Mouse (Mus musculus): ENCODE measurements around the gene Adora2a. TPM values are rescaled to one million over a fixed set of nuclear protein-coding genes. Genes with fewer than 3 reads are reported as not detected.
A peak's percentile ranks its signal among the peaks of the same experiment; 100 is the strongest.

Gene Adora2a
- polyA plus RNA-seq, 1 experiment from 2014 or later: 1.8 TPM

- Histone ChIP-seq H3K36me3 (replicated peaks) (peaks cover 4% of the 10 kb centered on the region; the same call in 1 of the 2 replicates), H3K4me3 (replicated peaks) (no peak overlapping the region), H3K27me3 (no peaks in the 10 kb centered on the region), H3K4me2 (no peak overlapping the region), H3K9me3 (replicated peaks) (no peaks in the 10 kb centered on the region), H3K4me1 (replicated peaks) (peaks cover 5% of the 10 kb centered on the region), H3K9ac (no peak overlapping the region), H3K27ac (replicated peaks) (no peak overlapping the region)
- no peak for ATAC-seq (ENCODE audit: insufficient read depth)
- 70% methylated on average over 4 of the region's 4 CpGs for WGBS (ENCODE audit: insufficient replicate concordance)
These were observed 22.3 kb upstream of the Adora2a start for GRCm38 (mm10) chr10:75294362-75294761.

GRCm38 (mm10) chr10:75294926-75295325 is 21.8 kb upstream of the Adora2a start:
- Histone ChIP-seq H3K27me3 (no peaks in the 10 kb centered on the region), H3K4me1 (replicated peaks) (peaks cover 5% of the 10 kb centered on the region), H3K4me3 (replicated peaks) (no peak overlapping the region), H3K4me2 (no peak overlapping the region), H3K36me3 (replicated peaks) (peaks cover 4% of the 10 kb centered on the region; the same call in 1 of the 2 replicates), H3K27ac (replicated peaks) (no peak overlapping the region), H3K9me3 (replicated peaks) (no peaks in the 10 kb centered on the region), H3K9ac (no peak overlapping the region)
- no peak for ATAC-seq (ENCODE audit: insufficient read depth)
- WGBS (ENCODE audit: insufficient replicate concordance): 51% methylated on average over 4 of the region's 4 CpGs

- no peak overlapping the region for H3K27ac ChIP-seq (replicated peaks)
- H3K4me3 ChIP-seq (replicated peaks): no peak overlapping the region
- H3K4me1 ChIP-seq (replicated peaks): peaks cover 27% of the 10 kb centered on the region
- WGBS (ENCODE audit: insufficient replicate concordance): 60% methylated on average over 5 of the region's 5 CpGs
- H3K4me2 ChIP-seq: no peak overlapping the region
- H3K27me3 ChIP-seq: no peaks in the 10 kb centered on the region
- H3K9ac ChIP-seq: no peak overlapping the region
- H3K36me3 ChIP-seq (replicated peaks): peaks cover 8% of the 10 kb centered on the region; the same call in 1 of the 2 replicates
- no peaks in the 10 kb centered on the region for H3K9me3 ChIP-seq (replicated peaks)
- no peak for ATAC-seq (ENCODE audit: insufficient read depth)
These were observed 18.1 kb upstream of the Adora2a start for GRCm38 (mm10) chr10:75298608-75299007.

DNA sequence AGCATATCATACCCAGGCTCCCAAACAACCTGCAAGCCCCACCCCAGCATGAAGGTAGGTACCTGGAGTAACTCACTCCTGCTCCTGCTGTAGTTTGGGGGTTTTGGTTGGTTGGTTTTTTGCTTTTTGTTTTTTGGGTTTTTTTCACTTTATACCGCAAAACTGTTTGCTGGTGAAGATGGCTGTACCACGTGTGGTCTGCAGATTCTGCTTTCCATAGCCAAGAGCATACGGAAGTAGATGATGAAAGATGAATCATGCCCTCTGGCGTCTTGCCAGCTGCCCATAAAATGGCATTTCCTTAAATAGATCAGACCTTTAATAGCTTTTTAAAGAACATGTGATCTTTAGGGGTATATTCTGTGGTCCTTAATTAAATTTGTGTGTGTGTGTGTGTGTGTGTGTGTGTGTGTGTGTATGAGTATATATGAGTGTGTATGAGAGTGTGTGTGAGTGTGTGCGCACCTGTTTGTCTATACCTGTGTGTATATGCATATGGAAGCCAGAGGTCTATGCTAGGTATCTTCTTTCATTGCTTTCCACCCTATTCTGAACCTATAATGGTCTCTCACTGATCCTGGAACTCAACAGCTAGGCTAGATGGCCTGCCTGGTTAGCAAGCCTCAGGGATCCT is 16.8 kb upstream of the Adora2a start:
- no peaks in the 10 kb centered on the region for H3K9me3 ChIP-seq (replicated peaks)
- H3K4me2 ChIP-seq: no peak overlapping the region
- H3K27ac ChIP-seq (replicated peaks): no peak overlapping the region
- no peak for ATAC-seq (ENCODE audit: insufficient read depth)
- no peaks in the 10 kb centered on the region for H3K27me3 ChIP-seq
- H3K4me1 ChIP-seq (replicated peaks): peaks cover 33% of the 10 kb centered on the region
- no peak overlapping the region for H3K4me3 ChIP-seq (replicated peaks)
- peaks cover 4% of the 10 kb centered on the region; the same call in 1 of the 2 replicates for H3K36me3 ChIP-seq (replicated peaks)
- no peak overlapping the region for H3K9ac ChIP-seq
- WGBS (ENCODE audit: insufficient replicate concordance): 54% methylated on average over 5 of the region's 5 CpGs

- H3K27ac ChIP-seq (replicated peaks): 0 out of 2 replicates have a peak overlapping the region, but pooled peaks have one; percentile 14
- no peak overlapping the region for H3K9ac ChIP-seq
- H3K27me3 ChIP-seq: no peaks in the 10 kb centered on the region
- peaks cover 7% of the 10 kb centered on the region; the same call in 1 of the 2 replicates for H3K36me3 ChIP-seq (replicated peaks)
- WGBS (ENCODE audit: insufficient replicate concordance): 37% methylated on average over 12 of the region's 12 CpGs
- no peak overlapping the region for H3K4me2 ChIP-seq
- no peak overlapping the region for H3K4me3 ChIP-seq (replicated peaks)
- peaks cover 35% of the 10 kb centered on the region for H3K4me1 ChIP-seq (replicated peaks)
- no peak for ATAC-seq (ENCODE audit: insufficient read depth)
- no peaks in the 10 kb centered on the region for H3K9me3 ChIP-seq (replicated peaks)
These were observed 15.4 kb upstream of the Adora2a start for GRCm38 (mm10) chr10:75301195-75301806.

DNA sequence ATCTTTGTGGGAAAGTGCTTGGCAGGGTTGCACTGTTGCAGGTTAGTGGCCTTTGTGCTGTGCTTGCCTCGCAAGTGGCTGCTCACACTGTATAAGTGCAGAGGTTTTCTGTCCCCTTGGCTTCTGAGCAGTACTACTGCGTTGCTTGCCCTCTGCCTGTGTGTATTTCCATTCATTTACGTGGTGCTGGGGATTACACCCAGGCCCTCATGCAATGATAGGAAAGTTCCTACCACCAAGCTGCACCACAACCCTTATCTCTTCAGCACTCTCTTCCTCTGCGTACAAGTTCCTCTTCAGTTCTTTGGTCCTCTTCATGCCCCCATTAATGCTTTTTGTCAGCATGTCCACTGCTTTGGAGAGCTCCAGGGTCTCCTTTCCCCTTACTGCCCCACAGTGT is 14.7 kb upstream of the Adora2a start:
- WGBS (ENCODE audit: insufficient replicate concordance): 4% methylated on average over 4 of the region's 4 CpGs
- H3K4me1 ChIP-seq (replicated peaks): peaks cover 39% of the 10 kb centered on the region

DNA sequence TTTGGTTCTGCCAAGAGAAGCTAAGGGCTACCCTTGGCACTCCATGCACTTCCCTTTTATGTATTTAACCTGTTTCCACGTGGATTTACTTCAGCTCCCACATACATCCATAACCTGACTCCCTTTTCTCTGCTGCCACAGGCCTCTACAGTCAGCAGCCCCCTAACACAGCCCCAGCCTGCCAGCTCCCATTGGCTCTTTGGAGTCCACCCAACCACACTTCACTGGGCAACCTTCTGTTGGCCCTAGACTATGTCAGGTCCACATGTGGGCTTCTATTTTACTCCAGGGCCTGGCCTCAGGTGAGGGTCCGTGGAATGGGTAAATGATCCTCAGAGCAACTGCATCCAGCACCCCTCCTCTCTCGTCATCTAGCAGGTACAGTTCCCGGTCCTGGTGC is 14.1 kb upstream of the Adora2a start:
- Histone ChIP-seq H3K9me3 (replicated peaks) (no peaks in the 10 kb centered on the region), H3K4me1 (replicated peaks) (peaks cover 45% of the 10 kb centered on the region), H3K36me3 (replicated peaks) (peaks cover 12% of the 10 kb centered on the region; the same call in 1 of the 2 replicates), H3K27me3 (no peaks in the 10 kb centered on the region), H3K4me2 (no peak overlapping the region), H3K4me3 (replicated peaks) (no peak overlapping the region), H3K27ac (replicated peaks) (0 out of 2 replicates have a peak overlapping the region, but pooled peaks have one; percentile 19), H3K9ac (no peak overlapping the region)
- no peak for ATAC-seq (ENCODE audit: insufficient read depth)
- WGBS (ENCODE audit: insufficient replicate concordance): 49% methylated on average over 4 of the region's 4 CpGs

More for the DNA sequence above, 14.7 kb upstream of the Adora2a start:
- no peak overlapping the region for H3K9ac ChIP-seq
- H3K4me2 ChIP-seq: no peak overlapping the region
- H3K4me3 ChIP-seq (replicated peaks): no peak overlapping the region
- peaks cover 7% of the 10 kb centered on the region; the same call in 1 of the 2 replicates for H3K36me3 ChIP-seq (replicated peaks)
- H3K27me3 ChIP-seq: no peaks in the 10 kb centered on the region
- no peaks in the 10 kb centered on the region for H3K9me3 ChIP-seq (replicated peaks)
- ATAC-seq (ENCODE audit: insufficient read depth): peak; percentile 63
- H3K27ac ChIP-seq (replicated peaks): 0 out of 2 replicates have a peak overlapping the region, but pooled peaks have one; percentile 14

GRCm38 (mm10) chr10:75303324-75304048 is 13.2 kb upstream of the Adora2a start:
- Histone ChIP-seq H3K27ac (replicated peaks) (no peak overlapping the region), H3K36me3 (replicated peaks) (peaks cover 18% of the 10 kb centered on the region), H3K9ac (no peak overlapping the region), H3K9me3 (replicated peaks) (no peaks in the 10 kb centered on the region), H3K4me2 (no peak overlapping the region), H3K4me1 (replicated peaks) (peaks cover 46% of the 10 kb centered on the region), H3K4me3 (replicated peaks) (no peak overlapping the region), H3K27me3 (no peaks in the 10 kb centered on the region)
- no peak for ATAC-seq (ENCODE audit: insufficient read depth)
- WGBS (ENCODE audit: insufficient replicate concordance): 36% methylated on average over 8 of the region's 8 CpGs

DNA sequence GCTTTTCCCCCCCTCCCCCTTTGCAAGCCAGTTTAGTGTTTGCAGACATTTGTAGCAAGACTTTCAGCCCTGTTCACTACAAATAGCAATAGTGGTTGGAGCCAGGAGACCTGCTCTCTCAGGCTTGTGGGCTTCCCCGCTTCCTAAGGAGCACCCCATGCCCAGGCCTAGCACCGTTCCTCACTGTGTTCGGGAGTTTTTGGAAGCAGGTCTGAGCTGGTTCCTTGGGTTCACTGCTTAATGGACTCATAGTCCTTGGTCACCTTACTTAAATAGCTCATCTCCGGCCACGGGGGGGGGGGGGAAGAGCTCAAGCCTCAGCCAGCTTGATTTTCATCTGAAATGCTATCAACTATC is 12.7 kb upstream of the Adora2a start:
- ATAC-seq (ENCODE audit: insufficient read depth): no peak
- no peak overlapping the region for H3K4me3 ChIP-seq (replicated peaks)
- WGBS (ENCODE audit: insufficient replicate concordance): 54% methylated on average over 5 of the region's 5 CpGs
- peaks cover 19% of the 10 kb centered on the region for H3K36me3 ChIP-seq (replicated peaks)
- H3K9me3 ChIP-seq (replicated peaks): no peaks in the 10 kb centered on the region
- peaks cover 46% of the 10 kb centered on the region for H3K4me1 ChIP-seq (replicated peaks)
- H3K27ac ChIP-seq (replicated peaks): no peak overlapping the region; the same call in 1 of the 2 replicates
- H3K9ac ChIP-seq: no peak overlapping the region
- no peak overlapping the region for H3K4me2 ChIP-seq
- H3K27me3 ChIP-seq: no peaks in the 10 kb centered on the region

GRCm38 (mm10) chr10:75304413-75304812 is 12.3 kb upstream of the Adora2a start:
- Histone ChIP-seq H3K9ac (no peak overlapping the region), H3K4me1 (replicated peaks) (peaks cover 46% of the 10 kb centered on the region), H3K36me3 (replicated peaks) (peaks cover 23% of the 10 kb centered on the region), H3K4me3 (replicated peaks) (no peak overlapping the region), H3K9me3 (replicated peaks) (no peaks in the 10 kb centered on the region), H3K27ac (replicated peaks) (no peak overlapping the region; the same call in 1 of the 2 replicates), H3K27me3 (no peaks in the 10 kb centered on the region), H3K4me2 (no peak overlapping the region)
- ATAC-seq (ENCODE audit: insufficient read depth): peak; percentile 45; the same call in 1 of the 2 replicates
- WGBS (ENCODE audit: insufficient replicate concordance): 17% methylated on average over 6 of the region's 6 CpGs

- Histone ChIP-seq H3K27ac (replicated peaks) (no peak overlapping the region), H3K36me3 (replicated peaks) (peaks cover 35% of the 10 kb centered on the region), H3K9ac (no peak overlapping the region), H3K27me3 (no peaks in the 10 kb centered on the region), H3K9me3 (replicated peaks) (no peaks in the 10 kb centered on the region), H3K4me1 (replicated peaks) (peaks cover 30% of the 10 kb centered on the region), H3K4me3 (replicated peaks) (no peak overlapping the region), H3K4me2 (no peak overlapping the region)
- ATAC-seq (ENCODE audit: insufficient read depth): no peak
- 35% methylated on average over 7 of the region's 7 CpGs for WGBS (ENCODE audit: insufficient replicate concordance)
These were observed 9.5 kb upstream of the Adora2a start for GRCm38 (mm10) chr10:75307130-75307529.
